Mouse (Mus musculus) spleen, adult 2 months (tissue): ENCODE measurements around the gene Pla2g4e.

ENCODE experiments used
- CTCF ChIP-seq: fragments of 200-500 bp; IDR thresholded peaks from 2 replicates; pipeline ENCODE4 v1.5.1; 2011; ENCODE audit warnings: mild to moderate bottlenecking, inconsistent platforms; ENCODE audit not compliant: insufficient read depth, insufficient read length, insufficient replicate concordance; ENCODE audit errors: extremely low read depth
- POLR2A ChIP-seq: fragments of 200-500 bp; IDR thresholded peaks from 2 replicates; pipeline ENCODE4 v1.6.1; 2011; ENCODE audit warnings: low read depth, low read length, inconsistent platforms

- no peak for TF ChIP-seq CTCF
- TF ChIP-seq POLR2A: no peak
Measured at GRCm38 (mm10) chr2:120147364-120147763, 97.8 kb downstream of the Pla2g4e start.
